Mouse (Mus musculus) kidney, adult 11 months (tissue): ENCODE results near the gene Itprid2.

Experiments
- DNase-seq: peaks from one replicate; pipeline ENCODE4 v3.0.0; 2022

The Itprid2 gene

DNA sequence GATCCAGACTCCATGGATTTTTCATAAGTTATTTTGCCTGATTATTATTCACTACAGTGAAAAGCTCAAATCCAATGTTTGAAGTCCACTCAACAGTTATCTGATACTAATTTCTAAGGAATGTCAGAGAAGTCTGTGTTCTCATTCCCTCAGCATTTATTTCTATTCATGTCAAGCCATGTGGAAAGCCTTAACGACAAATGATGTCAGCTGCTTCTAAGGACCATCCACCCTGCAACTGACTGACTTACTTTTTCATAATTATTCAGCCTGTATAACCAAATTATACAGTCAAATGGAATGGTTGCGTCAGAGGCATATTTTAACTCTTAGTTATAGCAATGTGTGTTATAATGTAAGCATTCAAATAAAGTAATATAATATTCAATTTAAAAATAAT, 80.8 kb downstream of the Itprid2 start:
- no peak for DNase-seq

- DNase-seq = no peak
These were observed 82.7 kb downstream of the Itprid2 start for GRCm38 (mm10) chr2:79717846-79718245.

DNA sequence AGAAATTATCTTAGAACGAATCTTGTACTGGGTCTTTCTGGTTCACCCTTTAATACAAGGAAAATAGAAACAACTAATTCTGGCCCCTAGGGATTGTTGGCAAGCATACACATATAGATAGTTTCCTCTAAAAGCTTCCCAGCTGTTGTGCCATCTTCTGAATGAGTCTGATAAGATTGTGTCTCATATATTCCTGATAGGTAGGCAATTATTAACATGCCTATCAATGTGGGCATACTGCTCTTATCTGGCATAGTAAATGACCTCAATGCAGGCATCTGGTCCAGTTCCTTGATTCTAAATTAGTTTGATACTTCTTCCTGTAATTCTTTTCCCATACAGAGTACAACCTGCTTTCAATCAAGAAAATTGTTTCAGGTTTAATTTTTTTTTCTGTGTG, 87.3 kb downstream of the Itprid2 start:
- no peak for DNase-seq
